Mouse (Mus musculus): ENCODE data around the gene Iffo2. TPM values are rescaled to one million over a fixed set of nuclear protein-coding genes. Genes with fewer than 3 reads are reported as not detected.
A peak's percentile ranks its signal among the peaks of the same experiment; 100 is the strongest.

Gene Iffo2
- polyA plus RNA-seq, 1 experiment from 2014 or later, result 4.6 TPM

DNA sequence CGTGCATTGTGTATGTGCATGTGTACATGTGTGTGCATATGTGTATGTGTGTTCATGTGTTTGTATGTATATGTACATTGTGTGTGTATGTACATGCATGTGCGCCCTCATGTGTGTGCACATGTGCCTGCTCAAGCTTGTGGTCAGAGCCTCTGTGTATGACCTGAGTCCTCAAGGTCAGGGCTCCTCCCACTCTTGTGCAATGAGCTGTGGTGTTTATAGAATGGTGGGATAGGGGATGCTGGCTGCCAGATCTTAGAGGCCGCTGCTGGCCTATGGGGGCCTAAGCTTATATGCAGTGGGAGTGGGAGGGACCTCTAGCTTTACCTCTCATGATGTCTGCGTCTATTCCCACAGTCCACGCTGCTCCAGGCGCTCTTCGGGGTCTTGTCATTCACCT lies 55.4 kb downstream of the Iffo2 start:
- Histone ChIP-seq H3K27me3 (no peaks in the 10 kb centered on the region), H3K36me3 (no peaks in the 10 kb centered on the region), H3K4me3 (replicated peaks) (no peak overlapping the region), H3K9me3 (no peaks in the 10 kb centered on the region), H3K27ac (no peak overlapping the region), H3K4me1 (replicated peaks) (peaks cover 42% of the 10 kb centered on the region), H3K4me2 (replicated peaks) (no peak overlapping the region), H3K9ac (replicated peaks) (no peak overlapping the region)
- ATAC-seq, result no peak
- WGBS, result 94% methylated on average over 7 of the region's 7 CpGs

GRCm38 (mm10) chr4:139587370-139587769 lies 57.0 kb downstream of the Iffo2 start:
- Histone ChIP-seq H3K27me3 (no peaks in the 10 kb centered on the region), H3K4me1 (replicated peaks) (peaks cover 30% of the 10 kb centered on the region), H3K27ac (no peak overlapping the region), H3K9me3 (no peaks in the 10 kb centered on the region), H3K4me3 (replicated peaks) (no peak overlapping the region), H3K36me3 (no peaks in the 10 kb centered on the region), H3K4me2 (replicated peaks) (no peak overlapping the region), H3K9ac (replicated peaks) (no peak overlapping the region)
- no peak for ATAC-seq
- 86% methylated on average over 4 of the region's 4 CpGs for WGBS

- no peak for ATAC-seq
- Histone ChIP-seq H3K4me1 (replicated peaks) (peaks cover 26% of the 10 kb centered on the region), H3K4me2 (replicated peaks) (no peak overlapping the region), H3K27ac (no peak overlapping the region), H3K36me3 (no peaks in the 10 kb centered on the region), H3K27me3 (no peaks in the 10 kb centered on the region), H3K9ac (replicated peaks) (no peak overlapping the region), H3K9me3 (no peaks in the 10 kb centered on the region), H3K4me3 (replicated peaks) (no peak overlapping the region)
- 89% methylated on average over 4 of the region's 4 CpGs for WGBS
Observed at GRCm38 (mm10) chr4:139587773-139588172, 57.4 kb downstream of the Iffo2 start.

- 44% methylated on average over 5 of the region's 5 CpGs for WGBS
- peak overlapping the region; percentile 47 for H3K27ac ChIP-seq
Observed at GRCm38 (mm10) chr4:139589351-139590027, 59.1 kb downstream of the Iffo2 start.

GRCm38 (mm10) chr4:139590446-139590845 lies 60.1 kb downstream of the Iffo2 start:
- H3K4me3 ChIP-seq (replicated peaks), result no peak overlapping the region
- H3K27me3 ChIP-seq, result 0 out of 2 replicates have a peak, but pooled peaks cover 2% of the 10 kb centered on the region
- peak; percentile 25; the same call in 1 of the 2 replicates for ATAC-seq
- H3K4me2 ChIP-seq (replicated peaks), result no peak overlapping the region
- WGBS, result 27% methylated on average over 4 of the region's 4 CpGs
- H3K9ac ChIP-seq (replicated peaks), result no peak overlapping the region
- no peaks in the 10 kb centered on the region for H3K36me3 ChIP-seq
- H3K4me1 ChIP-seq (replicated peaks), result peaks cover 17% of the 10 kb centered on the region
- H3K27ac ChIP-seq, result peak overlapping the region; percentile 47
- H3K9me3 ChIP-seq, result no peaks in the 10 kb centered on the region

More at GRCm38 (mm10) chr4:139589351-139590027, 59.1 kb downstream of the Iffo2 start:
- Histone ChIP-seq H3K4me2 (replicated peaks) (no peak overlapping the region), H3K4me1 (replicated peaks) (peaks cover 17% of the 10 kb centered on the region), H3K4me3 (replicated peaks) (no peak overlapping the region), H3K9me3 (no peaks in the 10 kb centered on the region), H3K9ac (replicated peaks) (0 out of 2 replicates have a peak overlapping the region, but pooled peaks have one; percentile 37), H3K27me3 (no peaks in the 10 kb centered on the region), H3K36me3 (no peaks in the 10 kb centered on the region)
- ATAC-seq, result no peak

DNA sequence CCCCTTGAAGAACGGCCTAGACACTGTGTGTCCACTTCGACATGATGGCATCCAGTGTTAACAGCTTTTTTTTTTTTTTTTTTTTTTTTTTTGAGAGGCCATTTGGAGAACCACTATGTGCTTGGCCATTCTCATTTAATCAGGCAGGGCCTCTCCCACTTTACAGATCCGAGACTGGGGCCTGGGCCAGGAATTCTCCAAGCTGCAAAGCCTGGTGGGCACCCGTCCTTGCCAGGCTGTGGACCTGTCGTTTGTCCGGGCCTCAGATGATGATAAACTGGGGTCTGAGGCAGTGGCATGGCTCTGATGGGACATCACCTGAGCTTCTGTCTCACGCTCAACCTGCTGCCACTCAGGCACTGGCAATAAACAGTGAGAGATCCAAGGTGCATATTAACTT lies 62.5 kb downstream of the Iffo2 start:
- no peak overlapping the region for H3K4me2 ChIP-seq (replicated peaks)
- H3K27ac ChIP-seq, result no peak overlapping the region
- ATAC-seq, result no peak
- H3K9me3 ChIP-seq, result no peaks in the 10 kb centered on the region
- peaks cover 42% of the 10 kb centered on the region for H3K4me1 ChIP-seq (replicated peaks)
- 87% methylated on average over 7 of the region's 7 CpGs for WGBS
- 0 out of 2 replicates have a peak, but pooled peaks cover 3% of the 10 kb centered on the region for H3K27me3 ChIP-seq
- H3K9ac ChIP-seq (replicated peaks), result no peak overlapping the region
- H3K36me3 ChIP-seq, result no peaks in the 10 kb centered on the region
- no peak overlapping the region for H3K4me3 ChIP-seq (replicated peaks)

GRCm38 (mm10) chr4:139593383-139593782 lies 63.0 kb downstream of the Iffo2 start:
- Histone ChIP-seq H3K9ac (replicated peaks) (no peak overlapping the region), H3K9me3 (no peaks in the 10 kb centered on the region), H3K4me3 (replicated peaks) (no peak overlapping the region), H3K27ac (no peak overlapping the region), H3K4me2 (replicated peaks) (no peak overlapping the region), H3K4me1 (replicated peaks) (peaks cover 46% of the 10 kb centered on the region), H3K36me3 (no peaks in the 10 kb centered on the region), H3K27me3 (0 out of 2 replicates have a peak, but pooled peaks cover 3% of the 10 kb centered on the region)
- WGBS, result 79% methylated on average over 6 of the region's 6 CpGs
- no peak for ATAC-seq

- Histone ChIP-seq H3K27ac (no peak overlapping the region), H3K9me3 (no peaks in the 10 kb centered on the region), H3K4me1 (replicated peaks) (peaks cover 53% of the 10 kb centered on the region), H3K9ac (replicated peaks) (no peak overlapping the region), H3K4me3 (replicated peaks) (no peak overlapping the region), H3K36me3 (no peaks in the 10 kb centered on the region), H3K27me3 (0 out of 2 replicates have a peak, but pooled peaks cover 3% of the 10 kb centered on the region), H3K4me2 (replicated peaks) (no peak overlapping the region)
- 60% methylated on average over 3 of the region's 3 CpGs for WGBS
- ATAC-seq, result no peak
Observed at GRCm38 (mm10) chr4:139594062-139594461, 63.7 kb downstream of the Iffo2 start.

GRCm38 (mm10) chr4:139596715-139597114 lies 66.4 kb downstream of the Iffo2 start:
- Histone ChIP-seq H3K9ac (replicated peaks) (no peak overlapping the region), H3K4me3 (replicated peaks) (no peak overlapping the region), H3K27ac (peak overlapping the region; percentile 30; the same call in 1 of the 2 replicates)

GRCm38 (mm10) chr4:139597286-139598284 lies 67.2 kb downstream of the Iffo2 start:
- Histone ChIP-seq H3K27me3 (0 out of 2 replicates have a peak, but pooled peaks cover 3% of the 10 kb centered on the region), H3K4me3 (replicated peaks) (no peak overlapping the region), H3K36me3 (no peaks in the 10 kb centered on the region), H3K9me3 (no peaks in the 10 kb centered on the region), H3K27ac (peak overlapping the region; percentile 30; the same call in 1 of the 2 replicates), H3K4me1 (replicated peaks) (peaks cover 66% of the 10 kb centered on the region), H3K9ac (replicated peaks) (no peak overlapping the region), H3K4me2 (replicated peaks) (no peak overlapping the region)
- peak; percentile 18; the same call in 1 of the 2 replicates for ATAC-seq
- 66% methylated on average over 19 of the region's 20 CpGs for WGBS

More at GRCm38 (mm10) chr4:139596715-139597114, 66.4 kb downstream of the Iffo2 start:
- no peaks in the 10 kb centered on the region for H3K9me3 ChIP-seq
- ATAC-seq, result peak; percentile 41
- 0 out of 2 replicates have a peak, but pooled peaks cover 3% of the 10 kb centered on the region for H3K27me3 ChIP-seq
- H3K36me3 ChIP-seq, result no peaks in the 10 kb centered on the region
- peaks cover 58% of the 10 kb centered on the region for H3K4me1 ChIP-seq (replicated peaks)
- H3K4me2 ChIP-seq (replicated peaks), result no peak overlapping the region
- 14% methylated on average over 9 of the region's 9 CpGs for WGBS

- H3K4me3 ChIP-seq (replicated peaks), result no peak overlapping the region
- no peaks in the 10 kb centered on the region for H3K36me3 ChIP-seq
- no peak for ATAC-seq
- H3K27me3 ChIP-seq, result 0 out of 2 replicates have a peak, but pooled peaks cover 3% of the 10 kb centered on the region
- peak overlapping the region; percentile 86 for H3K27ac ChIP-seq
- WGBS, result 37% methylated on average over 13 of the region's 13 CpGs
- H3K4me2 ChIP-seq (replicated peaks), result peak overlapping the region; percentile 48
- no peaks in the 10 kb centered on the region for H3K9me3 ChIP-seq
- H3K4me1 ChIP-seq (replicated peaks), result peaks cover 66% of the 10 kb centered on the region
- peak overlapping the region; percentile 37; the same call in 1 of the 2 replicates for H3K9ac ChIP-seq (replicated peaks)
Observed at GRCm38 (mm10) chr4:139598356-139598755, 68.0 kb downstream of the Iffo2 start.
